Mouse (Mus musculus): Measurements from ENCODE around the gene Macrod2.

- no peak for TF ChIP-seq CTCF (IDR thresholded peaks at IDR 0.05; ENCODE audit: low read depth, low read length)
- no peak for TF ChIP-seq POLR2A (IDR thresholded peaks at IDR 0.05; ENCODE audit: extremely low read depth, insufficient read depth, low read length)
Observed at GRCm38 (mm10) chr2:141712265-141712664, 1317.2 kb downstream of the Macrod2 start.
